Mouse (Mus musculus) embryo, embryonic 11.5 days (tissue): Measurements from ENCODE around the gene Dbndd1.
"Not testable (repeated sequence)": the region's sequence is repeated elsewhere in the genome, so short reads cannot be mapped to it uniquely, and the experiment has no call there.

Experiments used
- DNase-seq: peaks from one replicate; pipeline ENCODE4 v3.0.0-alpha.2; 2012; ENCODE audit warnings: low read depth, low spot score

The Dbndd1 gene

DNA sequence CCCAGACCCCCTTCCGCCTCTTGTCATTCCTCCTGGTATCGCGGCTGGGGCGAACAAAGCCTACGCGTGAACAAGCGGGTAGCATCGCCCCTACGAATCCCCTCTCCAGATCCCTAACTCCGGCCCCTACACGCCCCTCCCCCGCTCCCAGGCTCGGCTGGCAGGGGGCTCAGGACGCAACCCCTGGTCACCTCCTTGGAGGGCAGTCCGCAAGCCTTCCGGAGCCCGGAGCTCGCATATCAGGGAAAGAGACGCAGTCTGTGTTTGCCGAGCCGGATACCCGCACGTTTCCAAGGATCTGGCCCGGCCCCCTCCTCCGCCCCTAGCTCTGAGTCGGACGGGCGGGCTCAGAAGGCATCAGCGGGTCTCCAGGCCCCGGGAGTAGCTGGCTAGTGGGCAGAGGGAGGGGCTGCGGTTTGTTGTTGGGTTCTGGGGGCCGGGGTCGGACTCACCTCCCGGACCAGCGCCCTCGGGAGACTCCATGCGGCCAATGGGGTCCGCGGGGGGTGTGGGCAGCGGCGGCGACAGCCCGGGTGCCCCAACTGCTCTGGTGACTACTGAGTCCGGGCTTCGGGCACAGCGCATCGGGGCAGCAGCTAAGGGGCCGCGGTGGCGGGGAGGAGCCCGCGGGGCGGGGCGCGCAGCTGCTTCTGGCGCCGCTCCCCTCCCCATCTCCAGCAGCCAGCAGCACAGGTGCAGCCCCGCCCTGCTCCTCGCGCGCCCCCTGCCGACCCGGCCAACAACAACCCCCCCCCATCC, at the start of gene Dbndd1:
Gene Dbndd1 (minus strand): TSS at position 683 of the 759 bp plus-strand sequence.
- DNase-seq: peak; percentile 37

DNA sequence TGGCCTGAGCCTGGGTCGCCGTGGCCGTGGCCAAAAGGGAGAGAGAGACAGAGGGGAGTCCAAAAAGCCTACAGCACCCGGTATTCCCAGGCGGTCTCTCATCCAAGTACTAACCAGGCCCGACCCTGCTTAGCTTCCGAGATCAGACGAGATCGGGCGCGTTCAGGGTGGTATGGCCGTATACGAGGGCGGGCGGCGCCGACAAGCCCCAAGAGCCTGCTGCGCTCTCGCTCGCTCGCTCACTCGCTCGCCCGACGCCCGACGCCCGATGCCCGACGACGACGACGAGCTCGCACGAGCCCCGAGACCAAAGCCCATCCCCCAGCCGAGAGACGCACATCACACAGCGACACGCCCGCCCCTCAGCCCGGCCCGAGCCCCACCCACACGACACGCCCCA, 49.0 kb upstream of the Dbndd1 start:
- not testable (repeated sequence) for DNase-seq

DNA sequence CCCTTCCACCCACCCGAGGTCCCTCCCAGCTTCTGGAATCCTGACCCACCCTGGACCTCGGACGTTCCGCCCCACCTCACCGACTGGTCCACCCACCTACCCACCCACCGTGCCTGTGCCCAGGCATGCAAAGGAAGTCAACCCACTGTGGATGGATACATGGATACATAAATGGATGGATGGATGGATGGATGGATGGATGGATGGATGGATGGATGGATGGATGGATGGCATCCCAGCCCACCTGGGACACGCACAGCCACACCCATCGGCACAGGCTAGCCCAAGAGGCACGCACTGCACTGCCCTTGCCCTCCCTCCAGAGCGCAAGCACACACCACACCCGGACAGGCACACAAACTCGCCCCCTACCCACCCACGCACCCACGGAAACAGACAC, 22.4 kb upstream of the Dbndd1 start:
- not testable (repeated sequence) for DNase-seq

DNA sequence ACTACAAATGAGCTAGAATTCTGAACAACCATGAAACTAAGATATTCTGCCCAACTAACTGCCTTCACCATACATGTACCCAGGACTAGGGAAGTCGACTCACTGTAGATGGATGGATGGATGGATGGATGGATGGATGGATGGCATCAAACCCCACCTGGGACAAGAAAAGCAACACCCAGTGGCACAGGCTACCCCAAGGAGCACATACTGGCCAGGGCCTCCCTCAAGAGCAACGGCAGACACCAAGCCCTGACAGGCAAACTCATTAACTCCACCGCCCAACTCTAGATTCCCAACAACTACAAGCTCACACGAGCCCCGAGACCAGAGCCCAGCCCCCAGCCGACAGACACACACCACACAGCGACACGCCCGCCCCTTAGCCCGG, 21.7 kb upstream of the Dbndd1 start:
- no peak for DNase-seq

DNA sequence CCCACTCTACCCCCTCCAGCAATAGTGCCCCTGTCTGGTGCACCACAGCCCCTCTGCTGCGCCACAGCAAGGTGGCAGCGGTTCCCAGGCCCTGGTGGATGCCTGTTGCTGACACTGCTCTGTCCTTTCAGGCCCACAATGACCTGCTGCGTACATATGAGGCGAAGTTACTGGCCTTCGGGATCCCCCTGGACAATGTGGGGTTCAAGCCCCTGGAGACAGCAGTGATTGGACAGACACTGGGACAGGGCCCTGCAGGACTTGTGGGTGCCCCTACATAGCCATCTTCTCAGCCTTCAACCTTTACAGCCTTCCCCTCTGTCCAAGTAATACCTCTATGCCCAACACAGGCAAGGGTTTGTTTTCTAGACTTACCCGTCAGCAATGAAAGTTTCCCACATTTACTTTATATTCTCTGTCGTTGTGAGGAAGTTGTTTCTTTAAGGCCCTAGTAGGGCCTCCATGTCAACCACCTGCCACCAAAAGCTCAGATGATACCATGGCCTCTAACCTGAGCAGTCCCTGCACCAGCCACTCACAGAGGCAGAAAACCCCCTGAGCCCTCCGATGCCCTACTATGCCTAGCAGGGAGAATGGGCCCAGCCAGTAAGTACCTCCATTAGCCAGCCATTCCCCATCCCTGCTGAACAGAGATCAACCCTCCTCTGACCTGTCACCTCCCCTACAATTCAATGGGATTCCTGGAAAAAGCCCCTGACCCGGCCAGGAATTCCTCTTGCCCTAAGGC, 21.2 kb upstream of the Dbndd1 start:
- no peak for DNase-seq

DNA sequence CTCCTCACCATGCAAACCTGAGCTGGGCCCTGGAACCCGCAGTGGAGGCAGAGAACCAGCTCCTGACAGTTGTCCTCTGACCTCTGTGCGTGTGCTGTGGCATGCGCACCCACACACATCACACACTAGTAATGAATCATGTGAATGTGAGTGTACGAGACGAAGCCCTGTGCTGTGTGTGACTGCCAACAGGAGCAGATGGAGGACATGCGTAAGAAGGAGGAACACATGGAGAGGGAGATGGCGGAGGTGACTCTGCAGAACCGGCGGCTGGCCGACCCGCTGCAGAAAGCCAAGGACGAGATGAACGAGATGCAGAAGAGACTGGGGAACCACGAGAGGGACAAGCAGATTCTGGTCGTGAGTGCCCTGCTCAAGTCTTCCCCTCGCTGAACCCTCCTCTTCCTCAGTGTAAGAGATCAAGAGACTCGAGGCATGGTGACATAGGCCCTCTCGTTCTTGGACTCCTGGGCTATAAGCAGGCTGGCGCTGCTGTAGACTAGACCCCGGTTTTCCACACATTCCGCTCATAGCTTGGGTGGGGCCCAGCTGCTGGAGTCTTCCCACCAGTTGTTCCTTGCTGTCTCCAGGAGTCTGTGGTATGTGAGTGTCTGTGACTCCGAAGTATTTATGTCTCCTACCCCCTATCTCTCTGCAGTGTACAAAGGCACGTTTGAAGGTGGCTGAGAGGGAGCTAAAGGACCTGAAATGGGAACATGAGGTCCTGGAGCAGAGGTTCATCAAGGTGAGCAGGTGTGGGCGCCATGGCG, 12.6 kb upstream of the Dbndd1 start:
- DNase-seq: no peak

DNA sequence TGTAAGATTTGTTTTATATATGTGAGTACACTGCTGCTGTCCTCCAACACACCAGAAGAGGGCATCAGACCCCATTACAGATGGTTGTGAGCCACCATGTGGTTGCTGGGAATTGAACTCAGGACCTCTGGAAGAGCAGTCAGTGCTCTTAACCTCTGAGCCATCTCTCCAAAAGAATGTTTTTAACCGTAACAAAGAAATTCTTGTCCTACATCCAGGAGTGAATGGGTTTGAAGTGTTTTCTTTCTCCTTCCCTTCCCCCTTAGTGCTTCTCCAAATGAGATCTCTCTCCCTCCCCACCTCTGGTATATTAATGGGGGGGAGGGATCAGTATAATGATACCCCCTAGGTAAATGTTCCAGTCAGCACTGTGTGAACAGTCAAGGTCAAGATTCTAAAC, 4.8 kb upstream of the Dbndd1 start:
- DNase-seq: not testable (repeated sequence)

DNA sequence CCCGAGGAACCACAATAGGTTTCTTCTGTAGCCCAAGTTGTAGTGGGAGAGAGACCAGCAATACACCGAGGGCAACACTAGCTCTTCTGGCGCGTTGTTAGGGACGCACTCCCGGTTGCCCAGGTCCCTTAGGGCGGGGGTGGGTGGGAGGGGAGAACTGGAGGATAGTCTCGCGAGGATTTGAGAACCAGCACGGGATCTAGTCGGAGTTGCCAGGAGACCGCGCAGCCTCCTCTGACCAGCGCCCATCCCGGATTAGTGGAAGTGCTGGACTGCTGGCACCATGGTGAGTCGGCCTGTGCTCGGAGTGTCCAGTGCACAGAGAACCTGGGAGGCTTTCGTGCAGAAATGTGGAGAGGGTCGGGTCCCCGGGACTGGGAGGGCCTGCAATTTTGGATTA, 3.4 kb upstream of the Dbndd1 start, which contains the start of gene Gas8:
Gene Gas8 (plus strand): TSS at position 168 of the 400 bp plus-strand sequence.
- DNase-seq: peak; percentile 88

DNA sequence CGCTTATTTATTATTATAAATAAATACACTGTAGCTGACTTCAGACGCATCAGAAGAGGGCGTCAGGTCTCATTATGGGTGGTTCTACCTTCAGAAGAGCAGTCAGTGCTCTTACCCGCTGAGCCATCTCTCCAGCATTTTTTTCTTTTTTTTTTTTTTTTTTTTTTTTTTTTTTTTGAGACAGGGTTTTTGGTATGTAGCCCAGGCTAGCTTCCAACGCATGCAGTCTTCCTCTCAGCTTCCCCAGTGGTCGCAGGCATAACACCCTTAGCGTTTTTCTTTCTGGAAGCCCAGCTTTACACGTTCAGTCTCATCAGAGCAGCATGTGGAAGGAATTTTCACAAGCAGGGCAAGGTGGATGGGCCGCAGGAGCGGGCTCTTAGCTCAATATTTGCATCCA, 2.9 kb upstream of the Dbndd1 start:
- DNase-seq: no peak

DNA sequence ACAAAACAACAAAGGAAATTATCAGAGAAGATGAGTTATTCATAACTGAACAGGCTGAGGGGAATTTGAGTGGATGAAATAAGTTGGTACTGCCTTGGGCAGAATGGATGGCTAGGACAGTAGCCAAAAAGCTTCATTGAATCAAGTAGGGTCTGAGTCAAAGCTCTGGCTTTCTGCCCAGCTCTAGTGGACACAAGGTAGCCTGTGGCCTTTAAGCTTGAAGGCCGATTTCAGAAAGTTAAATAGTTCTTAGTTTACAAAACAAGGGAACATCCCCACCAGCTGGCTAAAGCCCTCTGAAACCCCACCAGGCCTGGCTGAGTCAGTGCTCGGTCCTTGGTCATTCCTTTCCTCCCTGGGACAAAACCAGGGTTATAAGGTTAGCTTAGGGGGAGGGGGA, 1.3 kb upstream of the Dbndd1 start:
- no peak for DNase-seq

DNA sequence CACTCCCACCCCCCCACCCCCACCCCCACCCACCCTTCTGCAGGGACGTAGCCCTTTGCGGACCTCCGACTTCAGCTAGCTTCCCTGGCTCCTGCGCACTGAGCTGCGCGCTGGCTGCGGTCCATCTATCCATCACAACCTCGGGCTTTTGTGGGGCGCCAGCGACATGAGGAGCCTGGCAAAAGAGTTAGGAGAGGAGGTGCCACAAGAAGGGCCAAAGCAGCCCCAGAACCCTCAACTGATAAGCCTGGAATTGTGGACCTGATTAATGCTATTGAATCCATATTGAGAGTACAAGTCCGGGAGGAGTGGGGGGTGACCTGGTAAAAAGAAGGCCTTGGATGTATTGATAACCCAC, 256 bp upstream of the Dbndd1 start:
- no peak for DNase-seq

DNA sequence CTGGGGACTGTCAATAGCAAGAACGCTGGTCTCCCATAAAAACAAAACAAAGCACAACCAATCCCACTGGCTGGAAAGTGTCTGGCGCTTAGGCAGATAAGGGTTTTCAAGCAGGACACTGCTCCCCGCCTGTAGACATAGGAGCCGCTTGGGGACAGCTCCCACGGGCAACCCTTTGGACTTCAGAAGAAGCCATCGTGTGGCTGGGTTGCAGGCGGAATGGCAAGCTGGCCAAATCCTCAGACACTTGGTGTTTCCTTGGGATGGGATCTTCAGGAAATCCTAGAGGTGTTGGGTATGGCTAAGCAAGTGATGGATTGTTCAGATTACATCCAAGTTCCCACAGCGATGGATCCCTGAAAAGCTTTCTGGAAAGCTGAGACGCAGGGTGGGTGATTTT, 1.1 kb downstream of the Dbndd1 start:
- DNase-seq: no peak

DNA sequence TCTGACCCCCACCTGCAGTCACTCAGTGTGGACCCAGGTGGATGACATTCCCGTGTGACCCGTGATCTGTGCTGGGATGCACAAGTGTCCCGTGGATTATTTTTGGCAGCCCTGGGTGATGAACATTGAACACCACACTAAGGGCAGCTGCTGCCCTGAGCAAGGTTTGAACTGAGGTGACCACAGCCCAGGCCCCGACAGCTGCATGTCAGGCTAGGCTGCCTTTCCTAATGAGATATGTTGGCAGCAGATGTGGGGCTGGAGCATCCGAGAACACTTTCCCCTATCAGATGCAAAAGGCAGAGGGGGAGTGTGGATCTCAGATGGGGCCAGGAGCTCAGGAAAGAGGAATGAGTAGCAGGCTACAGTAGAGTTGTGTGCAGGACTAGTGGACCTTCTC, 4.4 kb downstream of the Dbndd1 start:
- DNase-seq: no peak

DNA sequence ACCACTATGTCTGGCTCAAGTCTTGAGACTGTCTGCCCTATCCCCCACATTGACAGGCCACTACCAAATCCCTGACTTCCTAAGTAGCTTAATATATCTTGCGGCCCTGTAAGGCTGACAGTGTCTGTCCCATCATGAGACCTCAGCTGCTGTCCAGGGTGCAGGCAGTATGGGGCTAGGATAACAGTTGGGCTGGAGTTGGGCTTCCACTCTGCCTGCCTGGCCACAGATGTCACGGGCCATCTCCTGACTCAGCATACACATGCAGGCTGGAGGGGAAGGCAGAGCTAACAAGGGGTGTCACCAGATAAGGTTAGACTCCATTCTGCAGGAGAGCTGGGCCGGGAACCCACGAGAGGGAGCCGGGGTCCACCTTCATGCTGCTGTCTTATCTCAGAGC, 8.1 kb downstream of the Dbndd1 start:
- no peak for DNase-seq

DNA sequence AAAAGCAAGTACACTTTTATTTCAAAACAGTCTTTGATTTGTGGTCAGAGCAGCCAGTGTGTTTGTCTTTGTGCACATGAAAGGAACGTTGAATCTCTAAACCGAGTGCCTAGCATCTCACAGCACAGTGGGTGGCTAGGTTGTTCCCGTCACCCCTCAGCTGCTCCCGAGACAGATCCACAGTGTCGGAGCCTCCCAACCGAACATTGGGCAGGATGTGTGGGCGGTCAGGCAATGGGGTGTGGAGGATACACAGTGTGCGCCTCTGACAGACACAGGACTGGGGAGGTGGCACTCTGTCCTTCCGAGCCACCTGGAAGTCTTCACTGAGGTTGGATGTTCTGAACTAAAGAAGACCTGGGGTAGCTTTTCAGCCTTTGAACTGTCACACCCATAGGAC, 9.6 kb downstream of the Dbndd1 start:
- no peak for DNase-seq

DNA sequence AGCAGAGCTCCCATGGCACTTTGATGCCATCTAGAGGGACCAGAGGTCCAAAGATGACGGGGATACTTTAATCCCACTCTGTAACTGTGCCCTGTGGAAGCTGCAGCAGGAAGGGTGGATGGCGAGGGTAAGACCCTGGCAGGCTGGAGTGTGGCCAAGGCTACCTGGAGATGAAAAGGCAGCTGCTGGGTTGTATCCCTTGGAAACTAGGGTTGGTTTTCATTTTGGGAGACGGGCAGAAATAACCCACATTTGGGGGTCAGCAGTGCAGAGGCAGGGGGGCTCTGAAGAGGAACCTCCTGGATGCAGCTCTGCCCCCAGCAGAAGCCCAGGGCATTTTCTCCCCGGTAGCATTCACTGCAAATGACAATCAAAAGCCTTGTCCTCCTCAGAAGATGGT, 10.0 kb downstream of the Dbndd1 start:
- no peak for DNase-seq

DNA sequence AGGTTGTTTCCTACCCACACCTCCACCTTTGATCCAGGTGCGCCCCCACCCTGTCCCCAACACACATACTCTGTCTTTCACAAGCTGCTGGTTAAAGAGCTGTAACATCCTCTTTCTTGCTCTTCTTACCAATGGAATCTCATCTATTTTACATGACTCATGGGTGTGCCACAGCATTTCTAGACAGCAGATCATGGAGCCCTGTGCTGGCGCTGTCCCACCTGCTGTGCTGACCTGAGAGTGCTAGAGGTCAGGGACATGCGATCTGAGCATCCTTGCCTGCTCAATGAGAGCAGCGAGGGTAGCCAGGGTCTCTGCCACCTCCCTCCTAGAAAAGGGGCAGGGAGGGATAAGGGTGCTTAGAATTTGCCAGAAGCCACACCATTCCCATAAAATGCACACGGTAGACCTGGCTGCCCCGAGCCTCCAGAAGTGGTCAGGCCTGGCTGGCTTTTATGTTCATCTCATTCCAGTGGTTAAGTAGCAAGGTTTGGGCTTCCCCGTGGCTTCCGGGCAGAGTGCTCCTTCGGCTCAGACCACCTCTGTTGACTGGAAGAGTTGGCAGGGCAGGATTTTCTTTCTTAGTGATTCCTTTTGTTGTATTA, 10.6 kb downstream of the Dbndd1 start:
- DNase-seq: no peak

DNA sequence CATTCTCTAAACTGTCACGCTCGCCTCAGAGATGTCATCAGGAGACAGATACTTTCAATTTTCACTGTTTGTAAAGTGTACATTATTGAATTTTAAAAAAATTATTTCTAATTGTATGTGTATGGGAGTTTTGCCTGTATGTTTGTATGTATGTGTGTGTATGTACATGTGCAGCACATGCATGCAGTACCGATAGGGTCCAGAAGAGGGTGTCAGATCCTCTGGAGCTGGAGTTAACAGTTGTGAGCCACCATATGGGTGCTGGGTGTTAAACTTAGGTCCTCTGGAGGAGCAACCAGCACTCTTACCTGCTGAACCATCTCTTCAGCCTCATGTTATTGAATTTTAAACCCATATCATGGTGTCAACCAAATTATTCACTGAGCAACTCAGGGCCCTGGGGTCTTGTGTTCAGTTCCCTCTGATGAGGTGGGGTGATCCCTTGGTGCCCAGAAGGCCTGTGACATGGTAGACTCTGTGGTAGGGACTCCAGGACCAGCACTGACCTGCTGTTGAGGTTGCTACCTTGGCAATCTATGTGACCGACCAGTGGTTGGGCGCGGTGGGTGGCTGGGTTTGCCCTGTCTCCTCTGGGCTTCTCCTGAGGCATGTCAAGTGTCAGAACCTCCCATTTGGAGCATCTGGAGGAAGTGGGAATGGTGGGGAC, 11.3 kb downstream of the Dbndd1 start:
- no peak for DNase-seq

DNA sequence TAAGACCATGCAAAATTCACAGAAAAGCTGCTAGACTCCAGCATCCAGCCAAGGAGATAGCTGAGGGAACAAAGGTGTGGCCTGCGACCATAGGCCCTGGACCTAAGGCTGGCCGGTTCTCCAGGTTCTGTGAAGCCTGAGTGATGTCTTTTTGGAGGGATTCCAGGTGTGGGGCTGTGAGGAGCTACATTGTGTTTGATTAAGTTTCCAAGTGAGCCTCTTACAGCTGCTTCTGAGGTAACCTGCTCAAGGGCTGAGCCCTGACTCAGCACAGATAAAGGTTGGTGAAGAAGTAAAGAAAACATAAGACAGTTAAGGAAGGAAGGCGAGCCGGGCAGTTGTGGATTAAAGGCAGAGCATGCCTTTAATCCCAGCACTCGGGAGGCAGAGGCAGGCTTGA, 13.1 kb downstream of the Dbndd1 start:
- DNase-seq: no peak

DNA sequence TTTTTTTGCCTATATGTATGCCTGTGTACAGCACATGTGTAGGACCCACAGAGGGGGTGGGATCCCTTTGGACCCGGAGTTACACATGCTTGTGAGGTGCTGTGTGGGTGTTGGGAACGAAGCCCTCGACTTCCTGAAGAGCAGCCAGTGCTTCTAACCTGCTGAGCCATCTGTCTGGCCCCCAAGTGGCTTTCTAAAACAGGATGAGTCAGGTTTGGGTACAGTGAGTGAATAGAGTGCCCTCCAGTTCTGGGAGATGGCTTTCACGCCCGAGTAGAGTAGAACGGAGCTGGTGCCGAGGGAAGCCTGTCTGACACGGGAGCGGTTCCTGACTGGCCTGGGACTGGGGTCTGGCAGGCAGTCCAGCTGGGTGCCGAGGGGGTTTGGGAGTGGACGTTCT, 15.7 kb downstream of the Dbndd1 start:
- DNase-seq: no peak

DNA sequence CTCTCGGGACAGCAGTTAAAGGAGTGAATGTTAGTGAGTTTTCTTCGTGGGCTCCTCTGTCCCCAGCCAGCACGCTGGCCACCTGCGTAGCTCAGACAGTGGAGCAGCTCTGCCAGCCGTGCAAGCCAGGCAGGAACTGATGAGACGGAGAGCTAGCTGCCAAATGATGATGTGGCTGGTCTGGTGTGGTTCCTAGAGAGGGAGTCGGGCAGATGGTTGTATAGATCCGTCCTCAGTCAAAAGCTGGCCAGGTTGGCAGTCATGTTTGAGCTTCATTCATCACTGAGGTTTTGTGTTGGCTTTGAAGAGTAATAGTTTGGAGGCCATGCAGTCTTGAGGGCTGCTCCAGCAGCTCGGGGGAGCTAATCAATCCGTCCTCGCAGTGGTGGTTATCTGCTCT, 16.3 kb downstream of the Dbndd1 start:
- DNase-seq: no peak

DNA sequence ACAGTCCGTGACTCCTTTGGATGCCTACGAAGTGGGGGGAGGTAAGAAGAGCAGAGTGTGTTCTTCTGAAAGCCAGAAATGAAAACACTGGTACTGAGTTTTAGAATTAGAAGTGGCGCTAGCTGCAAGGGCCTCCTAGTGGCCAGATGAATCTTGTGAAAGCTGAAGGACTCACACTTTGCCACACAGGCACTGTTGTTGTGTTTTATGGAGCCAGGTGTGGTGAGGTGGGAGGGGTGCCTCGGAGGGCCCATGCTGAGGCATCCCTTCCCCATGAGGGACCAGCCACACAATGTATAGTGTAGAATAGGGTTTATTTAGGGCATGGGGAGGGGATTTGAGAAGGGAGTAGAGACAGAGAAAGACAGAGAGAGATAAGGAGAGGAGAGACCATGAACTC, 17.6 kb downstream of the Dbndd1 start:
- no peak for DNase-seq
